Mouse (Mus musculus) small intestine, adult 2 months (tissue): ENCODE measurements around the gene Tdrd7. TPM values are rescaled to one million over a fixed set of nuclear protein-coding genes. Genes with fewer than 3 reads are reported as not detected.
A peak's percentile ranks its signal among the peaks of the same experiment; 100 is the strongest.

Experiments
- H3K27ac ChIP-seq: fragments of 200-500 bp; 2 replicates; pipeline ENCODE4 v1.5.1; 2012; ENCODE audit warnings: low read depth, low read length, control low read depth, inconsistent platforms; ENCODE audit not compliant: insufficient read depth
- H3K27me3 ChIP-seq: fragments of 200-500 bp; 2 replicates; pipeline ENCODE4 v1.6.1; 2012; ENCODE audit warnings: mild to moderate bottlenecking, moderate library complexity, low read length, inconsistent platforms; ENCODE audit not compliant: control insufficient read depth, insufficient read depth
- H3K36me3 ChIP-seq: fragments of 200-500 bp; 2 replicates; pipeline ENCODE4 v1.6.1; 2012; ENCODE audit warnings: mild to moderate bottlenecking, low read length, control low read depth, inconsistent platforms; ENCODE audit not compliant: control insufficient read depth, insufficient read depth
- H3K4me1 ChIP-seq: fragments of 200-500 bp; 2 replicates; pipeline ENCODE4 v1.6.1; 2012; ENCODE audit warnings: low read length, inconsistent platforms, mixed read lengths; ENCODE audit not compliant: control insufficient read depth, insufficient read depth, insufficient read length
- H3K4me3 ChIP-seq: fragments of 200-500 bp; 2 replicates; pipeline ENCODE4 v1.5.1; 2012; ENCODE audit warnings: low read depth, mild to moderate bottlenecking, control low read depth, inconsistent platforms, low read length, moderate library complexity
- CTCF ChIP-seq: fragments of 200-500 bp; IDR thresholded peaks from 2 replicates; pipeline ENCODE4 v1.5.1; 2012; ENCODE audit warnings: low read depth, mild to moderate bottlenecking, control low read depth, inconsistent platforms, low read length, moderate library complexity, mixed read lengths; ENCODE audit not compliant: insufficient replicate concordance, insufficient read length; ENCODE audit errors: extremely low read depth
- POLR2A ChIP-seq: fragments of 200-500 bp; IDR thresholded peaks from 2 replicates; pipeline ENCODE4 v1.6.1; 2012; ENCODE audit warnings: low read depth, mild to moderate bottlenecking, control low read depth, inconsistent platforms, low read length, moderate library complexity
- WGBS: fragments of 180-500 bp; shearing (Covaris S2); methylation state at CpG from one replicate; pipeline ENCODE4 v1.1.7; 2018; 5-methylcytosine and 5-hydroxymethylcytosine counted together
- polyA plus RNA-seq: library from polyadenylated mRNA; depleted of rRNA; stranded (reverse); fragments of >200 nt; gene quantifications from 2 replicates; pipeline ENCODE4 v1.2.3, GENCODE M21; 2012

The Tdrd7 gene
- polyA plus RNA-seq, 1 experiment: 21.9 TPM

GRCm38 (mm10) chr4:46015605-46016004, 50.5 kb downstream of the Tdrd7 start:
- 87% methylated on average over 1 of the region's 1 CpGs for WGBS

GRCm38 (mm10) chr4:46023021-46023481, 57.9 kb downstream of the Tdrd7 start:
- peaks cover 39% of the 10 kb centered on the region for H3K36me3 ChIP-seq
- no peak overlapping the region for H3K27ac ChIP-seq
- no peak overlapping the region for H3K4me3 ChIP-seq
- 81% methylated on average over 3 of the region's 3 CpGs for WGBS
- no peaks in the 10 kb centered on the region for H3K27me3 ChIP-seq
- H3K4me1 ChIP-seq: no peaks in the 10 kb centered on the region
- no peak for TF ChIP-seq CTCF
- TF ChIP-seq POLR2A: no peak

More at GRCm38 (mm10) chr4:46015605-46016004, 50.5 kb downstream of the Tdrd7 start:
- Histone ChIP-seq H3K36me3 (peaks cover 55% of the 10 kb centered on the region), H3K27ac (no peak overlapping the region), H3K4me1 (no peaks in the 10 kb centered on the region), H3K27me3 (no peaks in the 10 kb centered on the region), H3K4me3 (no peak overlapping the region)
- no peak for TF ChIP-seq POLR2A
- 0 out of 2 replicates have a peak, but pooled peaks have one; percentile 10 for TF ChIP-seq CTCF

GRCm38 (mm10) chr4:46025893-46026292, 60.8 kb downstream of the Tdrd7 start:
- no peaks in the 10 kb centered on the region for H3K27me3 ChIP-seq
- H3K4me1 ChIP-seq: no peaks in the 10 kb centered on the region
- WGBS: 73% methylated on average over 7 of the region's 7 CpGs
- H3K4me3 ChIP-seq: no peak overlapping the region
- peaks cover 29% of the 10 kb centered on the region for H3K36me3 ChIP-seq
- no peak overlapping the region for H3K27ac ChIP-seq
- TF ChIP-seq CTCF: peak; percentile 20; the same call in 1 of the 2 replicates
- no peak for TF ChIP-seq POLR2A

GRCm38 (mm10) chr4:46028224-46028623, 63.1 kb downstream of the Tdrd7 start:
- Histone ChIP-seq H3K36me3 (peaks cover 28% of the 10 kb centered on the region), H3K27me3 (no peaks in the 10 kb centered on the region), H3K27ac (no peak overlapping the region), H3K4me3 (no peak overlapping the region), H3K4me1 (no peaks in the 10 kb centered on the region)
- no peak for TF ChIP-seq POLR2A
- no peak for TF ChIP-seq CTCF
- 66% methylated on average over 6 of the region's 6 CpGs for WGBS

- Histone ChIP-seq H3K4me3 (no peak overlapping the region), H3K27me3 (no peaks in the 10 kb centered on the region), H3K4me1 (no peaks in the 10 kb centered on the region), H3K27ac (no peak overlapping the region), H3K36me3 (peaks cover 29% of the 10 kb centered on the region)
- WGBS: 82% methylated on average over 4 of the region's 4 CpGs
- no peak for TF ChIP-seq POLR2A
- no peak for TF ChIP-seq CTCF
These were observed 63.6 kb downstream of the Tdrd7 start for GRCm38 (mm10) chr4:46028781-46029180.

GRCm38 (mm10) chr4:46029552-46029951, 64.4 kb downstream of the Tdrd7 start:
- Histone ChIP-seq H3K4me1 (no peaks in the 10 kb centered on the region), H3K4me3 (no peak overlapping the region), H3K27ac (no peak overlapping the region), H3K36me3 (peaks cover 29% of the 10 kb centered on the region), H3K27me3 (no peaks in the 10 kb centered on the region)
- WGBS: 71% methylated on average over 9 of the region's 9 CpGs
- TF ChIP-seq CTCF (peak; percentile 15; the same call in 1 of the 2 replicates), POLR2A (no peak)

- Histone ChIP-seq H3K27ac (no peak overlapping the region), H3K36me3 (peaks cover 22% of the 10 kb centered on the region), H3K4me3 (no peak overlapping the region), H3K4me1 (no peaks in the 10 kb centered on the region), H3K27me3 (no peaks in the 10 kb centered on the region)
- TF ChIP-seq CTCF (no peak), POLR2A (no peak)
- 77% methylated on average over 9 of the region's 9 CpGs for WGBS
These were observed 67.3 kb downstream of the Tdrd7 start for GRCm38 (mm10) chr4:46032448-46032847.

GRCm38 (mm10) chr4:46033197-46033596, 68.1 kb downstream of the Tdrd7 start:
- no peaks in the 10 kb centered on the region for H3K4me1 ChIP-seq
- 81% methylated on average over 2 of the region's 2 CpGs for WGBS
- no peak for TF ChIP-seq POLR2A
- no peak for TF ChIP-seq CTCF

More at GRCm38 (mm10) chr4:46033197-46033596, 68.1 kb downstream of the Tdrd7 start:
- no peak overlapping the region for H3K27ac ChIP-seq
- no peak overlapping the region for H3K4me3 ChIP-seq
- H3K27me3 ChIP-seq: peaks cover 3% of the 10 kb centered on the region; the same call in 1 of the 2 replicates
- peaks cover 21% of the 10 kb centered on the region for H3K36me3 ChIP-seq
